In the genomic region with DNA sequence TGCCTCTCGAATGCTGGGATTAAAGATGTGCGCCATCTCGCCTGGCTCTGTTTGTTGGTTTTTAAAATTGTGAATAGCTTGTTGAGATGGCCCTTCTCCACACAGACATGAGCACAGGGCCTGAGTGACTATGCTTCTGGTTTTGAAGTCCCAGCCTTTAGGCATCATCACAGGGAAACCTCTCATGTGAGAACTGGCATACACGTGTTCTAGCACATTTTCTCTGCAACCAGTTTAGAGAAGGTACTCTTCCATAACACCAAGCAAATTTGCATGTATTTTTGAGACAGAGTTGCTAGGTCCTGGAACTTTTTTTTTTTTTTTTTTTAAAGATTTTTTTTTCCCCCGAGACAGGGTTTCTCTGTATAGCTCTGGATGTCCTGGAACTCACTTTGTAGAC, we compare ENCODE assay signal across 16 mouse cellular contexts. TPM values are rescaled to one million over a fixed set of nuclear protein-coding genes. Genes with fewer than 3 reads are reported as not detected.
DNase-seq lines count a peak whose midpoint lies in the region; ATAC-seq and TF ChIP-seq lines count a peak whose summit lies in the region.
"Had no signal": no experiment of that assay in that cellular context is flagged by ENCODE, and none has a peak within 500 bp of the region (broad histone marks: within the 10 kb centered on the region; RNA-seq: fewer than 3 reads in every experiment).

No protein-coding gene starts in this region.

- no peak for TF ChIP-seq CTCF in thymus, adult 2 months (IDR thresholded peaks at IDR 0.05; ENCODE audit: borderline replicate concordance, control insufficient read depth, extremely low read depth, insufficient read depth, low read length, poor library complexity)

- TF ChIP-seq POLR2A in thymus, adult 2 months (IDR thresholded peaks at IDR 0.05; ENCODE audit: control insufficient read depth, extremely low read depth, insufficient read depth, low read length, poor library complexity): no peak

- peaks cover 51% of the 10 kb centered on the region for H3K4me1 ChIP-seq in erythroblast, embryonic 14.5 days (ENCODE audit: control insufficient read depth)
- peaks cover 10% of the 10 kb centered on the region for H3K4me1 ChIP-seq in limb, embryonic 12.5 days (replicated peaks)
- H3K4me1 ChIP-seq in limb, embryonic 10.5 days: peaks cover 16% of the 10 kb centered on the region
- H3K4me1 ChIP-seq in embryonic facial prominence, embryonic 15.5 days: peaks cover 30% of the 10 kb centered on the region
- H3K4me1 ChIP-seq in midbrain, embryonic 15.5 days: peaks cover 24% of the 10 kb centered on the region
- peaks cover 24% of the 10 kb centered on the region for H3K4me1 ChIP-seq in thymus, adult 2 months (replicated peaks; ENCODE audit: control insufficient read depth, insufficient read depth, low read length)

- H3K36me3 ChIP-seq in erythroblast, embryonic 14.5 days (ENCODE audit: control insufficient read depth): peaks cover 57% of the 10 kb centered on the region
- H3K36me3 ChIP-seq in limb, embryonic 12.5 days: peaks cover 42% of the 10 kb centered on the region
- peaks cover 56% of the 10 kb centered on the region for H3K36me3 ChIP-seq in limb, embryonic 10.5 days
- peaks cover 39% of the 10 kb centered on the region for H3K36me3 ChIP-seq in embryonic facial prominence, embryonic 15.5 days
- H3K36me3 ChIP-seq in midbrain, embryonic 15.5 days (replicated peaks): peaks cover 28% of the 10 kb centered on the region
- H3K36me3 ChIP-seq in thymus, adult 2 months (ENCODE audit: control insufficient read depth, insufficient read depth, low read length): peaks cover 32% of the 10 kb centered on the region

- DNase-seq in limb, embryonic 10.5 days (ENCODE audit: low spot score): no peak
- no peak for DNase-seq in thymus, adult 2 months
- no peak for DNase-seq in urinary bladder, adult 18-20 months (ENCODE audit: low spot score in 2 of 2)
- DNase-seq: adrenal gland, postnatal 14 days; cerebellum, adult 11 months; kidney, postnatal 4 days had no signal

- H3K4me2 ChIP-seq in limb, embryonic 12.5 days: peak overlapping the region; percentile 87; the same call in 1 of the 2 replicates
- 0 out of 2 replicates have a peak overlapping the region, but pooled peaks have one; percentile 66 for H3K4me2 ChIP-seq in embryonic facial prominence, embryonic 15.5 days (replicated peaks)
- H3K4me2 ChIP-seq in midbrain, embryonic 15.5 days: peak overlapping the region; percentile 71; the same call in 1 of the 2 replicates

- peaks cover 3% of the 10 kb centered on the region; the same call in 1 of the 2 replicates for H3K27me3 ChIP-seq in erythroblast, embryonic 14.5 days (ENCODE audit: control insufficient read depth)
- no peaks in the 10 kb centered on the region for H3K27me3 ChIP-seq in limb, embryonic 12.5 days
- no peaks in the 10 kb centered on the region for H3K27me3 ChIP-seq in limb, embryonic 10.5 days (ENCODE audit: low read depth, poor library complexity, severe bottlenecking)
- no peaks in the 10 kb centered on the region for H3K27me3 ChIP-seq in embryonic facial prominence, embryonic 15.5 days
- H3K27me3 ChIP-seq in midbrain, embryonic 15.5 days (replicated peaks): no peaks in the 10 kb centered on the region
- no peaks in the 10 kb centered on the region for H3K27me3 ChIP-seq in thymus, adult 2 months (ENCODE audit: control insufficient read depth, insufficient read depth, low read length)

- H3K9ac ChIP-seq in limb, embryonic 12.5 days (replicated peaks): peak overlapping the region; percentile 97; the same call in 1 of the 2 replicates
- no peak overlapping the region for H3K9ac ChIP-seq in embryonic facial prominence, embryonic 15.5 days
- no peak overlapping the region for H3K9ac ChIP-seq in midbrain, embryonic 15.5 days

- WGBS in limb, embryonic 12.5 days: 87% methylated on average over 5 of the region's 5 CpGs
- 89% methylated on average over 5 of the region's 5 CpGs for WGBS in limb, embryonic 10.5 days
- 83% methylated on average over 5 of the region's 5 CpGs for whole genome bisulfite sequencing in embryonic facial prominence, embryonic 15.5 days
- WGBS in midbrain, embryonic 15.5 days: 86% methylated on average over 5 of the region's 5 CpGs
- 87% methylated on average over 5 of the region's 5 CpGs for WGBS in thymus, adult 2 months

- no peak overlapping the region for H3K27ac ChIP-seq in limb, embryonic 12.5 days
- H3K27ac ChIP-seq in limb, embryonic 10.5 days: no peak overlapping the region
- no peak overlapping the region for H3K27ac ChIP-seq in embryonic facial prominence, embryonic 15.5 days (replicated peaks)
- no peak overlapping the region for H3K27ac ChIP-seq in midbrain, embryonic 15.5 days
- H3K27ac ChIP-seq in thymus, adult 2 months (ENCODE audit: control insufficient read depth, insufficient read depth, low read length): no peak overlapping the region

- ATAC-seq in erythroblast, adult 5-6 weeks (replicated peaks; ENCODE audit: low FRiP score, poor library complexity, severe bottlenecking): no peak
- ATAC-seq in limb, embryonic 12.5 days (ENCODE audit: insufficient number of reproducible peaks, insufficient read depth, low FRiP score, low TSS enrichment, low read depth): no peak
- no peak for ATAC-seq in embryonic facial prominence, embryonic 15.5 days (ENCODE audit: insufficient number of reproducible peaks, low FRiP score, low TSS enrichment, low read depth)
- no peak for ATAC-seq in midbrain, embryonic 15.5 days (replicated peaks)

- H3K9me3 ChIP-seq in erythroblast, embryonic 14.5 days (ENCODE audit: control insufficient read depth, low read length): no peaks in the 10 kb centered on the region
- no peaks in the 10 kb centered on the region for H3K9me3 ChIP-seq in limb, embryonic 12.5 days
- no peaks in the 10 kb centered on the region for H3K9me3 ChIP-seq in limb, embryonic 10.5 days (replicated peaks)
- H3K9me3 ChIP-seq in embryonic facial prominence, embryonic 15.5 days (replicated peaks): no peaks in the 10 kb centered on the region
- no peaks in the 10 kb centered on the region for H3K9me3 ChIP-seq in midbrain, embryonic 15.5 days

- peak overlapping the region; percentile 23 for H3K4me3 ChIP-seq in erythroblast, embryonic 14.5 days (replicated peaks)
- no peak overlapping the region for H3K4me3 ChIP-seq in limb, embryonic 12.5 days (replicated peaks)
- H3K4me3 ChIP-seq in limb, embryonic 10.5 days: no peak overlapping the region
- H3K4me3 ChIP-seq in embryonic facial prominence, embryonic 15.5 days (replicated peaks): 0 out of 2 replicates have a peak overlapping the region, but pooled peaks have one; percentile 77
- H3K4me3 ChIP-seq in midbrain, embryonic 15.5 days: no peak overlapping the region
- no peak overlapping the region for H3K4me3 ChIP-seq in thymus, adult 2 months (ENCODE audit: control insufficient read depth, insufficient read depth, low read length)

RNA-seq across cellular contexts. Expression of a gene that starts 2.0 kb away (rescaled TPM):
- polyA plus RNA-seq in erythroblast, embryonic 14.5 days (2012): 10.6 and 10.8 TPM in 2 replicates
- total RNA-seq in erythroblast, adult 5-6 weeks (2015; ENCODE audit: low replicate concordance): 13.0 and 21.9 TPM in 2 replicates
- 69.0 and 110 TPM in 2 replicates for total RNA-seq in erythroblast, adult 5-6 weeks (2017; ENCODE audit: low replicate concordance)
- 411 and 432 TPM in 2 replicates for polyA plus RNA-seq in limb, embryonic 12.5 days (2016; fragmentation: Nextera tagmentation; extraction: Ambion mirVana)
- 473 and 525 TPM in 2 replicates for polyA plus RNA-seq in limb, embryonic 10.5 days (2016; fragmentation: Nextera tagmentation; extraction: Ambion mirVana)
- polyA plus RNA-seq in embryonic facial prominence, embryonic 15.5 days (2015; fragmentation: Nextera tagmentation; extraction: Ambion mirVana): 255 and 272 TPM in 2 replicates
- polyA plus RNA-seq in midbrain, embryonic 15.5 days (2015; fragmentation: Nextera tagmentation; extraction: Ambion mirVana): 189 and 217 TPM in 2 replicates
- polyA plus RNA-seq in thymus, adult 2 months (2012; rRNA removed): 102 and 114 TPM in 2 replicates

RNA-seq across cellular contexts. Expression of a gene that starts 19.6 kb away (rescaled TPM):
- polyA plus RNA-seq in erythroblast, embryonic 14.5 days (2012): 0.01 and 0.05 TPM in 2 replicates
- total RNA-seq in erythroblast, adult 5-6 weeks (2015; ENCODE audit: low replicate concordance): not detected in 2 replicates
- total RNA-seq in erythroblast, adult 5-6 weeks (2017; ENCODE audit: low replicate concordance): not detected in 2 replicates
- polyA plus RNA-seq in limb, embryonic 12.5 days (2016; fragmentation: Nextera tagmentation; extraction: Ambion mirVana): 2.8 and 2.9 TPM in 2 replicates
- polyA plus RNA-seq in limb, embryonic 10.5 days (2016; fragmentation: Nextera tagmentation; extraction: Ambion mirVana): 1.9 and 2.3 TPM in 2 replicates
- polyA plus RNA-seq in embryonic facial prominence, embryonic 15.5 days (2015; fragmentation: Nextera tagmentation; extraction: Ambion mirVana): 5.4 and 5.8 TPM in 2 replicates
- polyA plus RNA-seq in midbrain, embryonic 15.5 days (2015; fragmentation: Nextera tagmentation; extraction: Ambion mirVana): 5.2 and 5.9 TPM in 2 replicates
- polyA plus RNA-seq in thymus, adult 2 months (2012; rRNA removed): 1.4 and 1.6 TPM in 2 replicates
- total RNA-seq: megakaryocyte, adult 5-6 weeks had no signal

RNA-seq across cellular contexts. Expression of a gene that starts 20.9 kb away (rescaled TPM):
- not detected in 2 replicates for polyA plus RNA-seq in erythroblast, embryonic 14.5 days (2012)
- total RNA-seq in erythroblast, adult 5-6 weeks (2015; ENCODE audit: low replicate concordance): not detected in 2 replicates
- not detected in 2 replicates for total RNA-seq in erythroblast, adult 5-6 weeks (2017; ENCODE audit: low replicate concordance)
- polyA plus RNA-seq in limb, embryonic 12.5 days (2016; fragmentation: Nextera tagmentation; extraction: Ambion mirVana): 0.33 TPM in 1 of 2 replicates, not detected in the other
- not detected in 2 replicates for polyA plus RNA-seq in limb, embryonic 10.5 days (2016; fragmentation: Nextera tagmentation; extraction: Ambion mirVana)
- 9.2 and 14.2 TPM in 2 replicates for polyA plus RNA-seq in embryonic facial prominence, embryonic 15.5 days (2015; fragmentation: Nextera tagmentation; extraction: Ambion mirVana)
- 0.33 and 0.39 TPM in 2 replicates for polyA plus RNA-seq in midbrain, embryonic 15.5 days (2015; fragmentation: Nextera tagmentation; extraction: Ambion mirVana)
- polyA plus RNA-seq in thymus, adult 2 months (2012; rRNA removed): 2.2 and 4.9 TPM in 2 replicates
- total RNA-seq: adrenal gland, postnatal 14 days; gastrocnemius, adult 8-10 months; left cerebral cortex, postnatal 36 days; megakaryocyte, adult 5-6 weeks had no signal
- polyA plus RNA-seq: heart, postnatal 0 days; small intestine, adult 2 months had no signal

Comparison
In these comparisons a context has a peak if more than half of its experiments do, and no peak if none do; other contexts are left out.
1. H3K4me3 ChIP-seq: peak in erythroblast, embryonic 14.5 days (single experiment) and embryonic facial prominence, embryonic 15.5 days (single experiment); none in limb, embryonic 12.5 days (single experiment), limb, embryonic 10.5 days (single experiment), midbrain, embryonic 15.5 days (single experiment) and thymus, adult 2 months (single experiment).
2. Peak in every context shown above with its lines, with median percentiles within 50 percentile points of each other: H3K4me2 ChIP-seq.